In the genomic region with DNA sequence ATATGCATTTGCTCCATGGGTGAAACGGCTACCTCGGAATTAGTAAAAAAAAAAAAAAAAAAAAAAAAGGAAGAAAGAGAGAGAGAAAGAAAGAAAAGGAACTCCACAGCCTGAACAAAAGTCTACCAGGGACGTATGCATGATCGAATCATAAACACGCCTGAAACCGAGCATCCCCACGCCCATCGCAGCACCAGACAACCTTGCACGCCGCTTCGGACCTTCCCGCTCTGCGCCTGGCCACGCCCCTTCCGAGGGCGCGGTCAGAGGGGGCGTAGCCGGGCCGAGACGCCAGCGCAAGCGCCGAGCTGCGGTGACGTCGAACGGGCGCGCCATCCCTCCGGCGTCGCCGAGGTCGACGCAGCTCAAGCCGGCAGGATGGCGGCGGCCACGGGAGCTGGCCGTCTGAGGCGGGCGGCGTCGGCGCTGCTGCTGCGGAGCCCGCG, we compare ENCODE assay signal across 7 mouse cellular contexts. TPM values are rescaled to one million over a fixed set of nuclear protein-coding genes. Genes with fewer than 3 reads are reported as not detected.
DNase-seq lines count a peak whose midpoint lies in the region; ATAC-seq lines count a peak whose summit lies in the region.

Sart3 (minus strand) TSS at position 61 of the 446 bp plus-strand sequence.
Iscu (plus strand) TSS at position 299 of the 446 bp plus-strand sequence.

- H3K27ac ChIP-seq in intestine, embryonic 16.5 days (ENCODE audit: low read length), result peak within 1 kb of the TSS; percentile 99
- H3K27ac ChIP-seq in midbrain, embryonic 11.5 days (ENCODE audit: low read depth, low read length), result peak within 1 kb of the TSS; percentile 94

- under 1% methylated on average over 49 of the region's 49 CpGs for WGBS in intestine, embryonic 16.5 days
- WGBS in midbrain, embryonic 11.5 days, result under 1% methylated on average over 46 of the region's 49 CpGs

- peak; percentile 87 for ATAC-seq in intestine, embryonic 16.5 days
- ATAC-seq in midbrain, embryonic 11.5 days (ENCODE audit: low FRiP score), result peak; percentile 89

- H3K4me1 ChIP-seq in intestine, embryonic 16.5 days (ENCODE audit: control insufficient read depth, insufficient read depth, low read length), result peaks cover 22% of the 10 kb centered on the region
- H3K4me1 ChIP-seq in midbrain, embryonic 11.5 days (ENCODE audit: control insufficient read depth, insufficient read depth, low read length), result peaks cover 20% of the 10 kb centered on the region

- intact Hi-C loops in left cerebral cortex, postnatal 36 days (cut with DNase I), result loop anchor here (2.0 to 5.0 kb wide), 2 partner anchors 35 to 72 kb away; partner anchors contain the start of gene Ficd

- H3K36me3 ChIP-seq in intestine, embryonic 16.5 days (ENCODE audit: control insufficient read depth, insufficient read depth, low read length), result peaks cover 17% of the 10 kb centered on the region
- peaks cover 17% of the 10 kb centered on the region for H3K36me3 ChIP-seq in midbrain, embryonic 11.5 days (ENCODE audit: control insufficient read depth, insufficient read depth, low read length)

- DNase-seq in adrenal gland, adult 8-10 months, result peak; percentile 91
- DNase-seq in embryo, embryonic 9.5 days (ENCODE audit: extremely low spot score), result peak; percentile 94
- peak; percentile 95 for DNase-seq in gastrocnemius, postnatal 4 days (ENCODE audit: low spot score in 2 of 2)
- DNase-seq in left cerebral cortex, postnatal 36 days (ENCODE audit: low spot score in 2 of 2), result peak; percentile 94 to 97
- DNase-seq in midbrain, embryonic 11.5 days (ENCODE audit: low spot score, missing footprints), result peak; percentile 100
- peak; percentile 94 for DNase-seq in skeletal muscle tissue, adult 2 months (ENCODE audit: low read depth, low spot score)

- H3K9me3 ChIP-seq in intestine, embryonic 16.5 days (ENCODE audit: control insufficient read depth, low read length), result no peaks in the 10 kb centered on the region
- H3K9me3 ChIP-seq in midbrain, embryonic 11.5 days (ENCODE audit: control insufficient read depth, low read length), result no peaks in the 10 kb centered on the region

- no peaks in the 10 kb centered on the region for H3K27me3 ChIP-seq in intestine, embryonic 16.5 days (replicated peaks; ENCODE audit: control insufficient read depth, insufficient read depth, low read length)
- no peaks in the 10 kb centered on the region for H3K27me3 ChIP-seq in midbrain, embryonic 11.5 days (ENCODE audit: control insufficient read depth, insufficient read depth, low read length)

- peak within 1 kb of the TSS; percentile 99 for H3K4me3 ChIP-seq in intestine, embryonic 16.5 days (ENCODE audit: low read length)
- peak within 1 kb of the TSS; percentile 100 for H3K4me3 ChIP-seq in midbrain, embryonic 11.5 days (ENCODE audit: low read depth, low read length)

- H3K4me2 ChIP-seq in intestine, embryonic 16.5 days (ENCODE audit: low read depth, low read length), result peak within 1 kb of the TSS; percentile 81
- H3K4me2 ChIP-seq in midbrain, embryonic 11.5 days, result peak within 1 kb of the TSS; percentile 88

- H3K9ac ChIP-seq in intestine, embryonic 16.5 days (ENCODE audit: low read depth, low read length), result peak within 1 kb of the TSS; percentile 95
- H3K9ac ChIP-seq in midbrain, embryonic 11.5 days (ENCODE audit: low read length), result peak within 1 kb of the TSS; percentile 95

RNA-seq across cellular contexts. Expression of gene Sart3, which starts in this region (rescaled TPM):
- total RNA-seq in adrenal gland, adult 8-10 months (2022), result 10 to 100 TPM; 29.5 to 47.4 (median 40.1) TPM
- 10 to 100 TPM; 18.9 to 21.9 TPM for total RNA-seq in gastrocnemius, postnatal 4 days (2021)
- polyA plus RNA-seq in intestine, embryonic 16.5 days (2015; fragmentation: Nextera tagmentation; extraction: Ambion mirVana), result 30.2 and 30.6 TPM in 2 replicates
- 10 to 100 TPM; 34.3 to 45.9 TPM for total RNA-seq in left cerebral cortex, postnatal 36 days (2021)
- polyA plus RNA-seq in midbrain, embryonic 11.5 days (2014; fragmentation: Nextera tagmentation; extraction: Ambion mirVana), result 49.6 and 55.2 TPM in 2 replicates

RNA-seq across cellular contexts. Expression of gene Iscu, which starts in this region (rescaled TPM):
- total RNA-seq in adrenal gland, adult 8-10 months (2022), result 1,000 to 10,000 TPM in 2 of 4 experiments, 100 to 1,000 TPM in 2; 572 to 1,204 (median 919) TPM
- total RNA-seq in gastrocnemius, postnatal 4 days (2021), result 10 to 100 TPM; 69.5 to 70.2 TPM
- 99.0 and 114 TPM in 2 replicates for polyA plus RNA-seq in intestine, embryonic 16.5 days (2015; fragmentation: Nextera tagmentation; extraction: Ambion mirVana)
- total RNA-seq in left cerebral cortex, postnatal 36 days (2021), result 100 to 1,000 TPM; 121 to 134 TPM
- polyA plus RNA-seq in midbrain, embryonic 11.5 days (2014; fragmentation: Nextera tagmentation; extraction: Ambion mirVana), result 117 and 121 TPM in 2 replicates

Comparison
In these comparisons a context has a peak if more than half of its experiments do, and no peak if none do; other contexts are left out.
1. Peak in every context shown above with its lines: DNase-seq, ATAC-seq, H3K4me3 ChIP-seq and H3K27ac ChIP-seq.
2. RNA of gene Iscu (total RNA-seq): 572 to 1,204 TPM in adrenal gland, adult 8-10 months; 121 to 134 TPM in left cerebral cortex, postnatal 36 days and 69.5 to 70.2 TPM in gastrocnemius, postnatal 4 days; every median in the first group is over 4 times any median in the second.